8 mouse cellular contexts compared by ENCODE assay signal in genomic region chr13:44839866-44840835, GRCm38 (mm10).
DNase-seq lines count a peak whose midpoint lies in the region; ATAC-seq and TF ChIP-seq lines count a peak whose summit lies in the region.

No protein-coding gene starts in this region.

- peak overlapping the region; percentile 92 for H3K27ac ChIP-seq in hindbrain, embryonic 15.5 days (replicated peaks)
- peak overlapping the region; percentile 32; the same call in 1 of the 2 replicates for H3K27ac ChIP-seq in lung, postnatal 0 days (ENCODE audit: low read length)

- WGBS in hindbrain, embryonic 15.5 days: 2% methylated on average over 20 of the region's 20 CpGs
- 10% methylated on average over 20 of the region's 20 CpGs for WGBS in lung, postnatal 0 days

- no peaks in the 10 kb centered on the region for H3K27me3 ChIP-seq in hindbrain, embryonic 15.5 days
- H3K27me3 ChIP-seq in lung, postnatal 0 days (replicated peaks; ENCODE audit: insufficient read depth, low read length): no peaks in the 10 kb centered on the region

- no peaks in the 10 kb centered on the region for H3K36me3 ChIP-seq in hindbrain, embryonic 15.5 days
- no peaks in the 10 kb centered on the region for H3K36me3 ChIP-seq in lung, postnatal 0 days (ENCODE audit: insufficient read depth, low read length)

- peak; percentile 94 for ATAC-seq in hindbrain, embryonic 15.5 days (ENCODE audit: low FRiP score, low read depth)
- ATAC-seq in lung, postnatal 0 days: peak; percentile 95

- TF ChIP-seq EP300 in lung, postnatal 0 days (IDR thresholded peaks at IDR 0.05): 0 out of 2 replicates have a peak, but pooled peaks have one; percentile 3

- peak overlapping the region; percentile 61 for H3K4me2 ChIP-seq in hindbrain, embryonic 15.5 days
- H3K4me2 ChIP-seq in lung, postnatal 0 days (replicated peaks; ENCODE audit: low read depth, low read length): peak overlapping the region; percentile 59

- no peak for TF ChIP-seq CTCF in lung, postnatal 0 days (IDR thresholded peaks at IDR 0.05)

- peak; percentile 40 for DNase-seq in ZHBTc4 (ENCODE audit: low read depth, low spot score)
- peak; percentile 49 to 75 for DNase-seq in cerebellum, postnatal 4 days (ENCODE audit: low spot score in 2 of 2)
- peak; percentile 80 for DNase-seq in gastrocnemius, adult 18-20 months (ENCODE audit: low spot score)
- DNase-seq in layer of hippocampus, postnatal 36 days: peak; percentile 74
- DNase-seq in lung, postnatal 0 days (ENCODE audit: low spot score): peak; percentile 88
- peak; percentile 51 for DNase-seq in retina, postnatal 7 days (ENCODE audit: low read depth, low spot score)
- DNase-seq in thymus, postnatal 4 days: no peak

- peak overlapping the region; percentile 40 for H3K4me3 ChIP-seq in hindbrain, embryonic 15.5 days
- peak overlapping the region; percentile 35 for H3K4me3 ChIP-seq in lung, postnatal 0 days (ENCODE audit: low read depth, low read length)

- H3K4me1 ChIP-seq in hindbrain, embryonic 15.5 days (replicated peaks): peaks cover 51% of the 10 kb centered on the region
- peaks cover 9% of the 10 kb centered on the region; the same call in 1 of the 2 replicates for H3K4me1 ChIP-seq in lung, postnatal 0 days (ENCODE audit: insufficient read depth, low read depth, low read length)

- H3K9ac ChIP-seq in hindbrain, embryonic 15.5 days: peak overlapping the region; percentile 56
- no peak overlapping the region for H3K9ac ChIP-seq in lung, postnatal 0 days (replicated peaks; ENCODE audit: low read depth)

- H3K9me3 ChIP-seq in hindbrain, embryonic 15.5 days: no peaks in the 10 kb centered on the region
- no peaks in the 10 kb centered on the region for H3K9me3 ChIP-seq in lung, postnatal 0 days (ENCODE audit: low read length)
